Mouse (Mus musculus): ENCODE data around the gene Fancc. TPM values are rescaled to one million over a fixed set of nuclear protein-coding genes. Genes with fewer than 3 reads are reported as not detected.

The Fancc gene
- total RNA-seq, 2 experiments from 2014 or later: 7.8 to 8.3 TPM

GRCm38 (mm10) chr13:63252295-63253010, 244.6 kb downstream of the Fancc start:
- Histone ChIP-seq H3K4me3 (no peak overlapping the region), H3K27ac (no peak overlapping the region)
- no peak for DNase-seq (ENCODE audit: extremely low spot score in 1 of 2, low spot score in 2 of 2)
- intact Hi-C loops (cut with DNase I): no loop called here
- no peak for TF ChIP-seq CTCF (IDR thresholded peaks at IDR 0.05)

- H3K4me3 ChIP-seq: peak overlapping the region; percentile 18
- peak overlapping the region; percentile 48 for H3K27ac ChIP-seq
- intact Hi-C loops (cut with DNase I): no loop called here
- DNase-seq (ENCODE audit: extremely low spot score in 1 of 2, low spot score in 2 of 2): no peak
- TF ChIP-seq CTCF (IDR thresholded peaks at IDR 0.05): no peak
Observed at GRCm38 (mm10) chr13:63251118-63251889, 245.8 kb downstream of the Fancc start.

GRCm38 (mm10) chr13:63250441-63250980, 246.6 kb downstream of the Fancc start:
- Histone ChIP-seq H3K4me3 (peak overlapping the region; percentile 18; the same call in 1 of the 2 replicates), H3K27ac (peak overlapping the region; percentile 45)
- no peak for DNase-seq (ENCODE audit: extremely low spot score in 1 of 2, low spot score in 2 of 2)
- no peak for TF ChIP-seq CTCF (IDR thresholded peaks at IDR 0.05)
- intact Hi-C loops (cut with DNase I): no loop called here

- Histone ChIP-seq H3K27ac (peak overlapping the region; percentile 45), H3K4me3 (no peak overlapping the region)
- no peak for TF ChIP-seq CTCF (IDR thresholded peaks at IDR 0.05)
- intact Hi-C loops (cut with DNase I): loop anchor here (5.0 to 10.0 kb wide), 3 partner anchors 203 to 315 kb away; no protein-coding TSS in a partner anchor
- no peak for DNase-seq (ENCODE audit: extremely low spot score in 1 of 2, low spot score in 2 of 2)
Observed at GRCm38 (mm10) chr13:63249741-63250431, 247.2 kb downstream of the Fancc start.

GRCm38 (mm10) chr13:63249171-63249570, 247.9 kb downstream of the Fancc start:
- DNase-seq (ENCODE audit: extremely low spot score in 1 of 2, low spot score in 2 of 2): no peak
- H3K4me3 ChIP-seq: no peak overlapping the region
- intact Hi-C loops (cut with DNase I): loop anchor here (5.0 to 10.0 kb wide), 3 partner anchors 202 to 316 kb away; no protein-coding TSS in a partner anchor
- peak overlapping the region; percentile 45 for H3K27ac ChIP-seq
- no peak for TF ChIP-seq CTCF (IDR thresholded peaks at IDR 0.05)

GRCm38 (mm10) chr13:63248318-63248717, 248.8 kb downstream of the Fancc start:
- intact Hi-C loops (cut with DNase I): loop anchor here (5.0 to 10.0 kb wide), 3 partner anchors 201 to 316 kb away; no protein-coding TSS in a partner anchor
- TF ChIP-seq CTCF (IDR thresholded peaks at IDR 0.05): no peak
- Histone ChIP-seq H3K4me3 (no peak overlapping the region), H3K27ac (peak overlapping the region; percentile 52)
- DNase-seq (ENCODE audit: extremely low spot score in 1 of 2, low spot score in 2 of 2): peak in 1 of 2 experiments; percentile 26

GRCm38 (mm10) chr13:63247631-63248030, 249.4 kb downstream of the Fancc start:
- intact Hi-C loops (cut with DNase I): loop anchor here (5.0 to 10.0 kb wide), 3 partner anchors 200 to 317 kb away; no protein-coding TSS in a partner anchor
- peak overlapping the region; percentile 52 for H3K27ac ChIP-seq
- DNase-seq (ENCODE audit: extremely low spot score in 1 of 2, low spot score in 2 of 2): no peak
- no peak for TF ChIP-seq CTCF (IDR thresholded peaks at IDR 0.05)
- H3K4me3 ChIP-seq: no peak overlapping the region; the same call in 1 of the 2 replicates

GRCm38 (mm10) chr13:63247041-63247440, 250.0 kb downstream of the Fancc start:
- DNase-seq (ENCODE audit: extremely low spot score in 1 of 2, low spot score in 2 of 2): no peak
- TF ChIP-seq CTCF (IDR thresholded peaks at IDR 0.05): no peak
- intact Hi-C loops (cut with DNase I): loop anchor here (5.0 to 10.0 kb wide), 3 partner anchors 200 to 318 kb away; no protein-coding TSS in a partner anchor
- Histone ChIP-seq H3K4me3 (peak overlapping the region; percentile 15), H3K27ac (peak overlapping the region; percentile 67)

- Histone ChIP-seq H3K27ac (peak overlapping the region; percentile 67), H3K4me3 (peak overlapping the region; percentile 15)
- intact Hi-C loops (cut with DNase I): loop anchor here (5.0 to 10.0 kb wide), 3 partner anchors 199 to 318 kb away; no protein-coding TSS in a partner anchor
- DNase-seq (ENCODE audit: extremely low spot score in 1 of 2, low spot score in 2 of 2): no peak
- no peak for TF ChIP-seq CTCF (IDR thresholded peaks at IDR 0.05)
Observed at GRCm38 (mm10) chr13:63246332-63246940, 250.6 kb downstream of the Fancc start.

- no peak for TF ChIP-seq CTCF (IDR thresholded peaks at IDR 0.05)
- Histone ChIP-seq H3K27ac (peak overlapping the region; percentile 69; the same call in 1 of the 2 replicates), H3K4me3 (no peak overlapping the region; the same call in 1 of the 2 replicates)
- intact Hi-C loops (cut with DNase I): loop anchor here (5.0 to 10.0 kb wide), 3 partner anchors 199 to 319 kb away; no protein-coding TSS in a partner anchor
- DNase-seq (ENCODE audit: extremely low spot score in 1 of 2, low spot score in 2 of 2): no peak
Observed at GRCm38 (mm10) chr13:63245812-63246211, 251.3 kb downstream of the Fancc start.
